Mouse (Mus musculus): ENCODE measurements at regions not wholly inside any gene's neighbourhood (a gene's known extent, or its start where the extent isn't known, plus 50 kb on each side); places are given as distances from the start of the nearest gene placed in this dataset.

GRCm38 (mm10) chr14:17457946-17458345 is 202.1 kb upstream of the Thrb start:
- TF ChIP-seq POLR2A (IDR thresholded peaks at IDR 0.05; ENCODE audit: insufficient read depth, low read depth, low read length): no peak
- no peak for TF ChIP-seq CTCF (IDR thresholded peaks at IDR 0.05; ENCODE audit: insufficient read depth, low read depth, low read length)
